Mouse (Mus musculus) naive thymus-derived CD4-positive, alpha-beta T cell, adult 2 months (primary cell): ENCODE measurements at regions not wholly inside any gene's neighbourhood (a gene's known extent, or its start where the extent isn't known, plus 50 kb on each side); places are given as distances from the start of the nearest gene placed in this dataset.

Experiments used
- DNase-seq: peaks from one replicate; pipeline ENCODE4 v3.0.0-alpha.2; 2011; ENCODE audit warnings: low read depth

DNA sequence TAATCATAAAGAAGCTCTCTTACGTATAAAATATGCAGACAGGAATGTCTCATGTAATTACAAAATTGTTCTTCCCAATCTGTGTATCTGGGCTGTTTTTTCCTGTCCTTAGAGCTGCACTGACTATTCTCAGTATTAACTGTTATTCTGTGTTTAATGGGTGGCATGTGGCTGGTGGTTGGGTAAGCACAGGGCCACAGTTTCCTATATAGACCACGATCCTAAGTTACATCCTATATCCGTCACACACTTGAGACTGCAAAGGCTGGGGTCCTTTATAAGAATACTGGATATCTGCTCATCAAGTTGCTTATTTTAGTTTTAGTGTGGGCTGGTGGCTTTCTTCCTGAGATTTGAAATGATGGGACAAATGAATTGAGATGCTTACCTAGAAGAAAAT lies 159.0 kb downstream of the Sox4 start:
- no peak for DNase-seq

DNA sequence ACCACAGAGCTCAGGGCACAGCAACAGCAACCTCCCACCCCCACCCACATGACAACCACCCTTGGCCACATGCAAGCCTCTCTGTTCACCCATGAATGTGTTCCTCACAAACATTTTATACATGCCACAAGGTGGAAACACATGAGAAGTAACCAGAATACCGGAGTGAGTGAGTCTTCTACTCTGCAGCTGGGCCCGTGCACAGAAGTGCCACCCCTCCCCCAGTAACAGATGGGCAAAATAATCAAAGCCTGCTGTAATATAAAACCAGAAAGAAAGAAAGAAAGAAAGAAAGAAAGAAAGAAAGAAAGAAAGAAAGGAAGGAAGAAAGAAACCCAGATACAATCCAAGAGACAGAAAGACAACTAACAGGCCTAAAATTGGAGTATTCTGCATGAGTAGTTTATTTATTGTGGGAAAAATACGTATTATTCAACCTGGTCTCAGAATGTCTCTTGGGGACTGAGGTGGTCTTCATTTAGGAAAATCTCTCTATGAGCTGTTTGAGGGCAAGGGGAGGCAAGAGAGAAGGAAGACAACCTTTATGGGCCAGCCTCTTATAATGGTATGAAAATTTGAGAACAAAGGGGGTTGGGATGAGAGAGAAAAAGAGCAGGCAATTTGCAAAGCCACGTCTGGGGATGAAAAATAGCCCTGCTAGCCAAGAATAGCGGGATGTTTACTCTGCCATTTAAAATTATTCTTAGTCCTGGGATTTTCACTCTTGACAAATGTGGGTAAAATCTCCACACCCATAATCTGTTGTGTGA lies 160.2 kb downstream of the Sox4 start:
- no peak for DNase-seq

DNA sequence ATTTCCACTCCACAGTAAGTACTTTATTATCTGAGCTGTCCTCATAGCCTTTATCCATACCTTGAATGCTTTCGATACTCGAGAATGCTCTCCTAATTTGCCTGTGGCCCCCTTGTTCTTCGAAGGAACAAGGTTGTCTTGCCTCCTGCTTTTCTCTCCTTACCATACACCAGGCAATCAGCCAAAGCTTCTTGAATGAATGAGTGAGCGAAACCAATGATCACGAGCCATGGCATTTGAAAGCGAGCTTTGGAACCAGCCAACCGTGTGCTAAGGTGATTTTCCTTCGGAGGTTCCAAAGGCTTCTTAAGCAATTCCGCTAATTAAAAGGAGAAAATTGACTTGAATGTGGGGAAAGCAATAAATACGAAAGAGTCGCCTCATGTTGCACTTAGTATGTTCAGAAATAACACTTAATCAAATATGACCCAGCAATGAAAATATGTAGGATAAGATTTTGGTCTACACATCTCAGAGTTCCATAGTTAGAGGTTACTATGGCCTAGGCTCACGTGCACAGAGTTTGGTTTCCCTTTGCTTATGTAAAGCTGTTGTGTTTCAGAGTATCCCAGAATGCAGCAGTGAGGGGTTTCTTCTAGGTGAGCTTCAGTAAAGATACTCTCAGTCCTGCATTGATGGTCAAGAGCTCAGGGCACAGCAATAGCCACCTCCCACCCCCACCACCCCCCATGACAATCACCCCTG lies 160.9 kb downstream of the Sox4 start:
- DNase-seq, result no peak

DNA sequence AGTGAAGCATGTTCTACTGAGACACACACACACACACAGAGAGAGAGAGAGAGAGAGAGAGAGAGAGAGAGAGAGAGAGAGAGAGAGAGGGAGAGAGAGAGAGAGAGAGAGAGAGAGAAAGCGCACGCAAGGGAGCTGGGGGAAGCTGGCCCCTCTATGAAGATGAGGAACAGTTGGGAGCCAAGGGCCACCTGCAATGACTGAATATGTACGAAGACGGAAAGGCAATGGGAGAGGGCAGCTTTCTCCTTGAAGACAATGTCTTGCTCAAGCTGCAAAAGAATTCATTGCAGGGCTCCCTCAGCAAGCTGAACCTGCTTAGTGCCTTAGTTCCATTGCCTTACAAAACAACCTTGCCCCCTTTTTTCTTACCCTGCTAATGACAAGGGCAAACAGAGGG lies 163.1 kb downstream of the Sox4 start:
- DNase-seq, result peak; percentile 35

DNA sequence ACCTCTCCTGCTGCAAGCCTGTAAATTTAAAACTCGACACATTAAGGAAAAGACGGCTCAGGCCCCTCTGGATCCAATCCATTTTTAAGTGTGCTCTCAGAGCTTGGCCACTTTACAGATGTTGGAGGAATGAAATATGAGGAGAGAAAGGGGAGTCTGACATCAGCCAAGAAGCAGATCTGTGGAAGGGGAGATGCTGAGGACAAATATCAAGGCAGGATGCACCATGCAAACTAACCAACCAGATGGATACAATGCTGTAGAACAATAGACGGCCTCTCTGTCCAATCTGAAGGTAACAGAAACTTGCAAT lies 166.2 kb downstream of the Sox4 start:
- no peak for DNase-seq

DNA sequence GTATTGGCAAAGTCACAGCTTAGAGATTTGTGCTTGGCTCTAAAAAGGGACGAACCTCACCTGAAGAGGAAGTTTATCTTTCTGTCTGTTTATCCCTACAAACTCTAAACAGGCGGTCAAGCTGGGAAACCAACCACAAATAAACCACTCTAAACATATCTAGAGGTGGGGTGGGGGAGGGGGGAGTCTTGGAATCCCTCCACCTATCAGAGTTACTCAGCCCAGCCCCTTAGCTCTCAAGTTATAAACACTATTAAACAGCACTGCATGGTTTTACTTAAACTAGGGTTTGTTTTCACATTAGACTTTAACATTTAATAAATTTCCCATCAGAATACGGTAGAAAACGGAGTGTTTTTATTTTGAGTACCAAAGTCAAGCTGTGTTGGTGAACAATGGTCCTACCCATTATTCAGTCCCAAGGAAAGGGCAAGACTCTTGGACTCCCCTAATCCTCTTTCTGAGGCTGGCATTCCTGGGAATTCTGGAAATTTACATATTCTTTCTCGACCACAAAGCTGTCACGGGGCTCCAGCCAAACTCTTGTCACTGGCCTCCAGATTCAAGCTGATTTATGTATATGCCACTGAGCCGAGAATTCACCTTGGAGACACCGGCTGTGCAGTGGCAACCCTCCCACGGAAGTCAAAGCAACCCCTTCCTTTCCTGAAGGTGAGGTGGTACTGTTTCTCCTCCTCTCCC lies 166.7 kb downstream of the Sox4 start:
- no peak for DNase-seq

DNA sequence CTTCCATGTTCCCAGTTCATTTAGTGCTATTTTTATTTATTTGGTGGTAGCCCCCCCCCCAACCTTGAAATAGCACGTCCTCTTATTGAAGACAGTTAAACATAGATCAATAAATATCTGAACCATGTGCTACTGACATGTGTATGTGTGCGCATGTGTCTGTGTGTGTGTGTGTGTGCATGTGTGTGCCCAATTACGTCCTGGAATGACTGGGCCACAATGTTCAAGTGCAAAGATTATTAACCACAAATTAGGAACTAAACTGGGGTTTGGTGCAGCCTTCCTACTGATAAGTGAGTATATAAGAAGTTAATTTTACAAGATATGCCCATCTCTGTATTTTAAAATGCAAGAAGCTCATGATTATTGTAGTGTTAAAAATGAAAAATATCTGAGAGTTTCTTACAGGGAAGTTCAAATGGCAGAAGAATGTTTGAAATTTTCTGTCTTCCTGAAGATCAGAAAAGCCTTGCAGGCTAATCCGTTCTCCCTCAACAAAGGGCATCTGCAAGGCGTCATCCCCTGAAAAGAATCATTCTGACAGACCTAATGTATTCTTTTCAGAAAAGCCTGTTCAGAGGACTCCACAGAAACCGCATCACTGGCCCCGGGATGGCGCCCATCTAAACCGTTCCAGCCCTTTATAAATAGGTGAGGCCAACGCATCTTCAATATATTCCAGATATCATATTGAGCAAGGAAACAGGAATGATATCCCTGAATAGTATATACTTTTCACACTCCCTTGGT lies 170.8 kb downstream of the Sox4 start:
- DNase-seq, result no peak

DNA sequence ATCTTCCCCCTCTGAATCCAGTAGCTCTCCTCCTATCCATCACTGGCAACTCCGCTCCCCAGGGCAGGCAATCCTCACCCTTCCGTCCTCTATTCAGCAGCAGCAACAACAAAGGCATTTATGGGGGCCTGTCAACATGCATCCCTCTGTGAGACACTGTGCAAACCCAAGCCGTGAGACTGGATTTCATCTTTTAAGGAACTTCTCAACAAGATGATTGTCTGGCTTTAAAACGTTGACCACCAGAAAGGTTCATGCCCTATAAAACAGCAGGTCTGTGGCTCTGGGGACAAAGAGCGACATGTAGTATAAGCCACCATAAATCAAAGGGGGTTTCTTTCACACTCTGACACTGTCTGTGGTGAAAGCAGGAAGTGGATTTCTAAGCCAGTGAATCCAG lies 171.4 kb downstream of the Sox4 start:
- DNase-seq, result no peak

DNA sequence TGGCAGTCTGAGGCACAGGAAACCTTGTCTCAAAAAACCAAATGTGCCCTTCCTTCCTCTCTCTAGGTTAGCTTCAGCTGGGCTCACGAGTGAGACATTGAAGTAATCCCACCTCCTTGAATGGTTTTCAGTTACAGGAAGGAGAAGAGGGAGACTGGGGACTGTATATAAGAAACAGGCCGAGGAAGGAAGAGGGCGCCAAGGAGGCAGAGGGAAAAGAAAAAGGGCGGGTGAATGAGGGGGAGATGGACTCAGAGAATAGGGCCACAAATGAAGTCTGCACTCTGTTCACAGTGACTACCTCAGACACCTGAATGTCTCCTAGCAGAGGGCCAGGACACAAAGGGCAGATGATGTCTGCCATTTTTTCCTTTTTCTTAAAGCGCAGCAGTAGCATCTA lies 171.9 kb downstream of the Sox4 start:
- DNase-seq, result no peak

DNA sequence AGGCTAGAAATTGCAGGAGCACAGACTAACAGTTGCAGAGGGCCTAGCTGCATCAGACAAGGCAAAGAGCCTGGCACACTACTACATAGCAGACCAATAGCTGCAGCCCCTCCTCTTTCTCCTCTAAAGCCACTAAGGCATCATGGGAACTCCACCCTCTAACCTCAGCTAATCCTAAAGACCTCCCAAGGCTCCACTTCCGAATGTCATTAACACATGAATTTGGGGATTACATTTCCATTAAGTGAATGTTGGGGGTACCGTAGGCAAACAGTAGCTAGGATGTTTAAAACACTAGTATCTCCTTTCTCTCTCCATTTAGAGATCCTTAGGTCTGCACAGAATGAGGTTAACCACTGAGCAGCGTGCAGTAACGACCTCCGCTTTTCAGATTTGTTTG lies 173.1 kb downstream of the Sox4 start:
- DNase-seq, result no peak

DNA sequence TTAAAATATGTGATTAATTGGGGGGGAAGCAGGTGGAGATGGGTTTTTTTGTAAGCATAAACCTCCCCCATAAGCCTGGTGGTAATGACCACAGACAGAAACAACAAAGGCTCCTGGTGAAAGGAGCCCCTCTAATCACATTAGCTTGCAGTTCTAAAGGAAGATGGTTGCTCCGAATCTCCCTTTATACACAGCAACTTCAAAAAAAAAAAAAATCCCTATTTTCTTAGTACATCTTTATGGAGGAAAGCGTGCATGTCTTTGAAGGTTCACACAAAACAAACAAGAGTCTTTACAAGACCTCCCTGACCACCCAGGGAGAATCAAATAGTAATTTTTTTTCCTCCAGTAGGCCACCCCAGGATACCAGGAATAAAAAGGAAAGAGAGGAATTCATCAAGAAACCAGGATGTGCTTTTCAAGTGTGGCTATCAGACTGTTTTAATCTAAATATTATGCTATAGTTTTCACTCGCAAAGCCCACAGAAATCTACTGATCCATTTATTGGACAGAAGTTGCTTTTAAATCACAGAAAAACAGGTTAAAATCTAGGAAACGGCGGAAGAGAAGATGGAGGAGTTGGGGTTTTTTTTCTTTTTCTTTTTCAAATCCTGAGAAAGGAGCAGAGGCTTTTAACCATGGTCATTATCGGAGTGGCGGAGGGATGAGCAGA lies 178.2 kb downstream of the Sox4 start:
- no peak for DNase-seq

DNA sequence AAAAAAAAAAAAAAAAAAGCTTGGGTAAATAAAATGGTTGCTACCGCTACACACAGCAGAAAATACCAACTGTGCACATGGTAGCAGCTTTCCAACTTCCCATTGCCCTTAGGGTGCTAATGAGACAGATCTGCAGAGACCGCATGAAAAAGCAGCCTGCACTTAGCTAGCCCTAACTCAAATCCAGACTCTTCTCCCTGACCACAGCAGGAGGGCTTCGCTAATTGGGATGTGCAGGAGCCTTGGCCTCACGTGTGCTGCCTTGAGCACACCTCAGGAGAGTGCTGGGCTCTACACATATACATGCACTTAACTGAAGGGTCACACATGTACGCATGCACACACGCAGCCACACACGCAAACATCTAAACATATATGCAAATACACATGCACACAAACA lies 178.9 kb downstream of the Sox4 start:
- no peak for DNase-seq

DNA sequence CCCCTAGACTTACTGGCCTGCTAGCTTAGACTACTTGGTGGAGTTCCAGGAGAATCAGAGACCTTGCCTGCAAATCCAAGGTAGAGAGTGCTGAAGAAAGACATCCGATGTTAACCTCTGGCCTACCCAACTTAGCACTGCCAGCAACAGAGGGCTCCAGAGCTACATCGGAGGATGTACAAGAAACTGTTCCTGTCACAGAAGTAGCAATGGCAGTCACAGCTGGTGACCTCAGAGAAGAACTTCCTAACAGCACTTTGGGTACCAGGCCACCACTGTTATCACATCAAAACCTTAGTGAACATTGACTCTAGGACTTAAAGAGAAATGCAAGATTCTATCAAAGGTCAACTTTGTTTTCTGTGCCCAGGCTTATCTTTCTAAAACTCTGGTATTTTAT lies 180.0 kb downstream of the Sox4 start:
- no peak for DNase-seq

DNA sequence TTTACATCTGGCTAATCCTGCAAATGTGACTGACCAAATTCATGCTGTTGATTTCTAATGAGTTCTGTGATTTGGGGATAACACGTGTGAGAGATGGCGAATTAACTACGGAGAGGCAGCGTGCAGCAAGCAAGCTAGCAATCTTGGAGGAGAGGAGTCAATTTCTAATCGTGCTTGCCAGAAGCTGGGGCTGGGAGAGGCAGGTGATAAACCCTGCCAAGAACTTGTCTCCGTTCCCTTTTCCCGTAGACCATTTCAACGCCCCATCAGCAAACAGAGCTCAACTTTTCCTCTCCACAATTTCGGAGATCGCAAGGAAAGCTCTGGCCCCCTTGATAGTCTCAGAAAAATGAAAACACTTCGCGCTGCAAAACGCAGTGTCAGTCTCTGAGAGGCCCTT lies 183.0 kb downstream of the Sox4 start:
- no peak for DNase-seq

DNA sequence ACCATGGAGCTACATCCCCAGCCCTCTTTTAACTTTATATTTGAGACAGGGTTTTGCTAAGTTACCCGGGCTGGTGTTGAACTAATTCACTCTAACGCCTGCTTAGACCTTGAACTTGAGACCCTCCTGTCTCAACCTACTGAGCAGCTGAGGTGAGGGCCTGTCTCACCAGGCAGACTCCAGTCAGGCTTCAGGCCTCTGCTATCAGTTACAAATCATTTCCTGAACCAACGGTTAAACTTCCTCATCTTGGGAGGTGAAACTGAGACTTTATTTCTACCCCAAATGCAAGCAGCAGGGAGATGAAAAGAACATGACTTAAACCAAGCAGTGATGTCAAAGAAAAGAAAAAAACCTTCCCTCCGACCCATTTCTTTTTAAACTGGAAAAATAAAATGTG lies 183.5 kb downstream of the Sox4 start:
- no peak for DNase-seq

DNA sequence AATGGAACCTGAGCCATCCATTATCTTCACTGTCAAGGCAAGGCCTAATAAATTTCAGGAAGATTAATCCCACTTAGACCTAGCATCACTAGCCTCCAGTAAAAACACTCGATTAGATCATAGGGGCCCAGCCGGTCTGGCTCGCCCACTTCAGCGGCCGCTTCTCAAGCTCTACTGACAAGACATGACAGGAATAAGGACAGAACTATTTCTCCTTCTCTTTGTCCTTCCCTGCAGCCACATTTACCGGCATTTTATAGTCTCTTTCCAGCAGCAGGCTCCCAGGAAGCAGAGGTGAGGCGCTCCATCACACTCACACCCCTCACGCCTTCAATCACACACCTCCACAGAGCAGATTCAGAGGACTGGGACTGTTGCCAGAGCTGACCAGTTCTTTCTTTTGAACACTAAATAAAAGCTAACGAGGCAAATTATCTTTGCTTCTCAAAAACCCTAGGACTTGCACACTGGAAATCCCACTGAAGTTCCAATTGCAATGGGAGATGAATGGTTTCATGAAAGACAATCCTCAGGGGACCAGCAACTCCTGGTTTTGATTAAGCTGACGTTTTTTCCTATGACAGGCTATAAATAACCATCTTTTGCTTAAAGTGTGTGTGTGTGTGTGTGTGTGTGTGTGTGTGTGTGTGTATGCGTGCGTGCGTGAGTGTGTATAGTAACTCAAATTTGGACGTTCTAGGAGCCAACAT lies 184.6 kb downstream of the Sox4 start:
- no peak for DNase-seq

DNA sequence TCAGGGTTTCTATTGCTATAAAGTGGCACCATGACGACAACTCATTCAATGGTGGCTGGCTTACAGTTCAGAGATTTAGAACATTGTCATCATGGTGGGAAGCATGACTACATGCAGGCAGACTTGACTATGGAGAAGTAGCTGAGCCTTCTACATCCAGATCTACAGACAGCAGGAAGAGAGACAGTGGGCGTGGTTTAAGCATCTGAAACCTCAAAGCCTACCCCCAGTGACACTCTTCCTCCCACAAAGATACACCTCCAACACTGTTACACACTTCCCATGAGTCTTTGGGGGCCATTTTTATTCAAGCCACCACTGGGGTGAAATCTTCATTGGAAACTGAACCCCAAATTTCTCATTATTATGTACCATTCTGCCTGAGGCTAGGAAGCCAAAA lies 191.0 kb downstream of the Sox4 start:
- peak; percentile 54 for DNase-seq

DNA sequence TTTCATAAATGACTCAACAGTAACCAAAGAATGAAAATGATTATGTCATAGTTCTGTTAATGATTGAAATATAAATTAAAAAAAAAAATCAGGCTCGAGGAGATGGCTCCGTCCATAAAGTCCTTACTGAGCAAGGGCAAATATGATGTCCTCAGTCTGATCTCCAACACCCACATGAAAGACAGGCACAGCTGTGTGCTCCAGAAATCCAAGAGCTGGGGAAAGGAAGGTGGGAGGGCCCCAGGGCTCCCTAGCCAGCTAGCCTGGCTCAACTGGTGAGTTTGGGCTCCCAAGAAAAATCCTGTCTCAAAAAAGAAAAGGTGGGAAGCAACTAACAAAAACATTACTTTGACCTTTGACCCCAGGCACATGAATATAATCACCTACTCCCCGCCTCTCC lies 194.5 kb downstream of the Sox4 start:
- no peak for DNase-seq

DNA sequence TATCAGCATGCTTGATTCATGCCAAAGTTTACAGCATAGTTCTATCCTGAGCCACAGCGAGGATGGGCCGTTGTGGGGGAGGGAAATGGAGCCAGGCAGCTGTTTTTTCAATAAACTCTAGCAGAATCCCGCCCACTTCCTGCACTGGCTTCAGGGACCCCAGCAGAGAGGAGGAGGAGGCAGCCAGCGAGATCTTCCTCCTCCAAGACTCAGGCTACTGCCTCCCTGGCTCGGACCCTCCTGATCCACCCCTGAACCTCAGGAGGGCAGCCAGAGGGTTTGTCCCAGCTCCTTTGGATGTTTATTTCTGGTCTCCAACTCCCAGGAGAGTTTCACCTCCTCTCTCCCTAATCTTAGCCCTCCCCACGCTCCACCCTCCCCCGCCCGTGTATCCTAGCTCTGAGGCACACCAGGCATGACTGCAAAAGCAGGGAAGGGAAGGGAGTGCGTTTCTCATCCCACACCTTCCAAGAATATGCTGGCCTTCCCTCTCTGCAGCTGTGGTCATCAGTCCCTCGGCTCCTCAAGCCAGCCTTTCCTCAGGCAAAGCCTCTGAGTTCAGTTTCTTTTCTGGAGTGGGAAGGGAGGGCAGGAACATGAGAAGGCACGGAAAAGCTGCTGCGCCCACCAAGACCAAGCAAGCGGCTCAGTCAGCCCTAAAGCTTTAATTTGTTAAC lies 195.5 kb downstream of the Sox4 start:
- DNase-seq, result peak; percentile 72

DNA sequence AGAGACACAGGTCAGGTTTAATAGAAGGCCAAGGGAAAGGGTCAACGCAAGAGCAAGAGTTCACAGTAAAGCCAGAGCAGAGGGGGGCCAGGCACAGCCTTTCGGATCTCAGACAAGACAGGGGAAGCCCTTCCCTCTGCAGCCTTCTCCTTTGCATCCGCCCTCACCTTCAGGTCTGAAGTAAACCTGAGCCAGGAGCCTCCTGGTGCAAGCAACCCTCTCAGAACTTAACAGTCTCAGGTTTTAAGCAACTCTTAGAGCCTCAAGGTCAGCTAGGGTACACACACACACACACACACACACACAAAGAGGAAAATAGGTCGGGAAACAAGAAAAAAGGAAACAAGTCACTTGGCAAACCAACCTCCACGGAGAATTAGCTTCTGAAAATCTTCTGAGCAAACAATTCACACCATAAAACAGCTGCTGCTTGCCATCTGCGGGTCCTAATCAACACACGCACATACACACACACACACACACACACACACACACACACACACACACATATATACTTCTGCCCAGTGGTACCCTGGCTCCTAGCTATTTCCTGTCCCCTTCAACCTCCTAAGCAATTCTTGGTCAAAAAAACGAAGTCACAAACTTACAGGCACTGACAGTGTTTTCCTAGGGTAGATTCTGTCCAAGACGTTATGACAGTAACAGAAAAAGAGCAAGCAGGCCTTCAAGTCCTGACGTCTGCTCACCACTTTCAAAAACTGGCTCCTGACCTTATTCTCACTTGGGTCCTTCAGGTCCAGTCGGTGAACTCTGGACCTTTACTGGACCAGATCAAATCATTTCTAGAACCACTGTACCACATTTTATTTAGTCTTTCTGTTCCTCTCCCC lies 196.4 kb downstream of the Sox4 start:
- peak; percentile 54 for DNase-seq
